Mouse (Mus musculus) E14TG2a.4 (cell line): Measurements from ENCODE around the gene Myof.

ENCODE experiments used
- CTCF ChIP-seq: conservative IDR thresholded peaks from 2 replicates; pipeline ENCODE4 v1.5.1; 2014; ENCODE audit warnings: low read length
- NANOG ChIP-seq: IDR thresholded peaks from 2 replicates; pipeline ENCODE4 v1.6.1; 2014; ENCODE audit warnings: borderline replicate concordance, low read length, mixed read lengths

DNA sequence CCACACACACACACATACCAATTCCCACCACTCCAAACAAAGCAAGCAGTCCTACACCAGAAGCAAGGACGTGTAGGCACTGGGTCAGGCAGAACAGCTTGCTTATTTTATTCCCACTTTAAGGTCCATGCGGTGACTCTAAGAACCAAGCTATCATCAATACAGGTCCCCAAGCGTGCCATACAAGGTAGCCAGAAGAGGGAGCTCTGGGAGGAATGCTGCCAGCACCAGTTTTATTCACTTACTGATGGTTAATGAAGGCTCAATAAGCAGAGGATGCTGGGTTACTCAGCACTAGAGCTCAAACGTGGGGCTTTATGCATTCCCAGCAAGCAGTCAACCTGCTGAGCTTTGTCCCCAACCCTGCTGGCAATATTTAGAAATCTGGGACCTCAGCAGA, 96.7 kb downstream of the Myof start:
- TF ChIP-seq CTCF (no peak; the same call in 1 of the 2 replicates), NANOG (no peak)
